Mouse (Mus musculus) left cerebral cortex, adult 8-10 months (tissue): Measurements from ENCODE around the gene Mthfsd. TPM values are rescaled to one million over a fixed set of nuclear protein-coding genes. Genes with fewer than 3 reads are reported as not detected.

ENCODE experiments used
- DNase-seq, 2 experiments: peaks; one replicate each; pipeline ENCODE4 v3.0.0; 2022; ENCODE audit warnings: low spot score in 2 of 2
- total RNA-seq, 4 experiments: library from RNA; stranded (reverse); gene quantifications; 2 replicates each; pipeline ENCODE4 v1.2.4; 2022

Gene Mthfsd
- total RNA-seq, 4 experiments from 2014 or later = 33.9 to 43.3 (median 41.4) TPM

- DNase-seq = no peak
Measured at GRCm38 (mm10) chr8:121122368-121122767, 14.2 kb upstream of the Mthfsd start.

- no peak for DNase-seq
Measured at GRCm38 (mm10) chr8:121121704-121122103, 13.5 kb upstream of the Mthfsd start.

- no peak for DNase-seq
Measured at GRCm38 (mm10) chr8:121120456-121121419, 12.5 kb upstream of the Mthfsd start.

- no peak for DNase-seq
Measured at GRCm38 (mm10) chr8:121119635-121120455, 11.7 kb upstream of the Mthfsd start.

- no peak for DNase-seq
Measured at GRCm38 (mm10) chr8:121118634-121119420, 10.6 kb upstream of the Mthfsd start.

GRCm38 (mm10) chr8:121117906-121118305 is 9.7 kb upstream of the Mthfsd start:
- no peak for DNase-seq

- DNase-seq = no peak
Measured at GRCm38 (mm10) chr8:121117186-121117651, 9.0 kb upstream of the Mthfsd start.

- no peak for DNase-seq
Measured at GRCm38 (mm10) chr8:121116591-121117185, 8.5 kb upstream of the Mthfsd start.

GRCm38 (mm10) chr8:121115948-121116347 is 7.8 kb upstream of the Mthfsd start, which contains the start of gene Foxc2:
Foxc2 (plus strand) TSS chr8:121116171.
- DNase-seq = peak in 1 of 2 experiments; percentile 42

- DNase-seq = no peak
Measured at GRCm38 (mm10) chr8:121115136-121115535, 6.9 kb upstream of the Mthfsd start.

- DNase-seq = peak; percentile 81 to 99
Measured at GRCm38 (mm10) chr8:121113261-121113660, 5.1 kb upstream of the Mthfsd start.

GRCm38 (mm10) chr8:121111145-121111907 is 3.1 kb upstream of the Mthfsd start:
- no peak for DNase-seq

- DNase-seq = no peak
Measured at GRCm38 (mm10) chr8:121108657-121109056, 465 bp upstream of the Mthfsd start.

- DNase-seq = peak in 1 of 2 experiments; percentile 40
Measured at GRCm38 (mm10) chr8:121104049-121104818, 4.0 kb downstream of the Mthfsd start.

- DNase-seq = no peak
Measured at GRCm38 (mm10) chr8:121093496-121093895, 14.7 kb downstream of the Mthfsd start.

- DNase-seq = peak; percentile 33 to 75
Measured at GRCm38 (mm10) chr8:121092627-121093026, 15.6 kb downstream of the Mthfsd start.

GRCm38 (mm10) chr8:121092141-121092540 is 16.1 kb downstream of the Mthfsd start:
- DNase-seq = no peak

- no peak for DNase-seq
Measured at GRCm38 (mm10) chr8:121090716-121091115, 17.5 kb downstream of the Mthfsd start.
